Mouse (Mus musculus) bone marrow, adult 2 months (tissue): ENCODE measurements at regions not wholly inside any gene's neighbourhood (a gene's known extent, or its start where the extent isn't known, plus 50 kb on each side); places are given as distances from the start of the nearest gene placed in this dataset.

ENCODE experiments used
- H3K27ac ChIP-seq: fragments of 200-500 bp; 2 replicates; pipeline ENCODE4 v1.5.1; 2012; ENCODE audit warnings: low read depth, mild to moderate bottlenecking, control low read depth, inconsistent platforms, low read length; ENCODE audit not compliant: control insufficient read depth, poor library complexity, insufficient read depth
- H3K4me1 ChIP-seq: fragments of 200-500 bp; 2 replicates; pipeline ENCODE4 v1.6.1; 2011; ENCODE audit warnings: low read length; ENCODE audit not compliant: control insufficient read depth, insufficient read depth
- H3K4me3 ChIP-seq: fragments of 200-500 bp; replicated peaks from 2 replicates; pipeline ENCODE3; 2011; ENCODE audit warnings: mild to moderate bottlenecking, low read depth, low read length, control low read depth; ENCODE audit not compliant: control insufficient read depth
- CTCF ChIP-seq: fragments of 200-500 bp; IDR thresholded peaks from 2 replicates; pipeline ENCODE4 v1.5.1; 2011; ENCODE audit warnings: low read length, control low read depth; ENCODE audit not compliant: control insufficient read depth, insufficient read depth
- POLR2A ChIP-seq: fragments of 200-500 bp; IDR thresholded peaks from 2 replicates; pipeline ENCODE4 v1.6.1; 2011; ENCODE audit warnings: low read depth, mild to moderate bottlenecking, control low read depth, low read length, borderline replicate concordance; ENCODE audit not compliant: control insufficient read depth
- WGBS: fragments of 180-500 bp; shearing (Covaris S2); methylation state at CpG from one replicate; pipeline ENCODE4 v1.1.7; 2018; 5-methylcytosine and 5-hydroxymethylcytosine counted together

GRCm38 (mm10) chr3:129474451-129474850 is 57.7 kb upstream of the Elovl6 start:
- 79% methylated on average over 7 of the region's 7 CpGs for WGBS
- TF ChIP-seq CTCF = no peak
- TF ChIP-seq POLR2A = no peak

GRCm38 (mm10) chr3:129476250-129476649 is 55.9 kb upstream of the Elovl6 start:
- 78% methylated on average over 4 of the region's 4 CpGs for WGBS
- peaks cover 2% of the 10 kb centered on the region; the same call in 1 of the 2 replicates for H3K4me1 ChIP-seq
- TF ChIP-seq POLR2A = no peak
- TF ChIP-seq CTCF = no peak
- no peak overlapping the region for H3K27ac ChIP-seq
- H3K4me3 ChIP-seq = no peak overlapping the region

More at GRCm38 (mm10) chr3:129474451-129474850, 57.7 kb upstream of the Elovl6 start:
- Histone ChIP-seq H3K4me1 (peaks cover 3% of the 10 kb centered on the region), H3K27ac (no peak overlapping the region), H3K4me3 (no peak overlapping the region)

GRCm38 (mm10) chr3:129478093-129478492 is 54.1 kb upstream of the Elovl6 start:
- Histone ChIP-seq H3K4me1 (no peaks in the 10 kb centered on the region), H3K27ac (no peak overlapping the region), H3K4me3 (no peak overlapping the region)
- no peak for TF ChIP-seq CTCF
- no peak for TF ChIP-seq POLR2A
- WGBS = 84% methylated on average over 7 of the region's 7 CpGs

GRCm38 (mm10) chr3:129481293-129481692 is 50.9 kb upstream of the Elovl6 start:
- Histone ChIP-seq H3K27ac (no peak overlapping the region), H3K4me1 (no peaks in the 10 kb centered on the region), H3K4me3 (no peak overlapping the region)
- 61% methylated on average over 3 of the region's 3 CpGs for WGBS
- TF ChIP-seq POLR2A = no peak
- TF ChIP-seq CTCF = no peak
